Mouse (Mus musculus): ENCODE results near the gene Cda. TPM values are rescaled to one million over a fixed set of nuclear protein-coding genes. Genes with fewer than 3 reads are reported as not detected.
"Not testable (repeated sequence)": the region's sequence is repeated elsewhere in the genome, so short reads cannot be mapped to it uniquely, and the experiment has no call there.

Cda gene
- polyA plus RNA-seq, 1 experiment from 2014 or later, result 2.2 TPM

DNA sequence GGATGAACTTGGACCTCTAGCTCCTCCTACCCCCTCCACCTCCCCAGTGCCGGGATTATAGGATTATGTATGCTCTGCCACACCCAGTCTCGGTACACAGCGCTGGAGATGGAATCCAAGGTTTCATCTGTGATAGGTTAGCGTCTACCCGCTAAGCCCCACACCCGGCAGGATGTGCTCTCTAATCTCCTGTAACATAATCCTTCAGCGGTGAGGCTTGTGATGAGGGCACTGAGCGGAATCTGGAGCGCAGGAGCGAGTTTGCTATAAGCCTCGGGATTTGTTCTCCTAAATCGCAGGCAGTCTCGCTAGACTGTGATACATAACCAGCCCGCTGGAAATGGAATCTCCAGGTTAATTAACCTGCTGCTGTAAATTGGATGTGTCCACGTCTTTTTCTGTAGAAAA lies 37.5 kb downstream of the Cda start:
- 12% methylated on average over 15 of the region's 15 CpGs for WGBS
- Histone ChIP-seq H3K27me3 (peaks cover 5% of the 10 kb centered on the region; the same call in 1 of the 2 replicates), H3K27ac (peak overlapping the region; percentile 35; the same call in 1 of the 2 replicates), H3K4me1 (replicated peaks) (peaks cover 22% of the 10 kb centered on the region), H3K4me3 (replicated peaks) (no peak overlapping the region), H3K36me3 (no peaks in the 10 kb centered on the region), H3K9ac (replicated peaks) (no peak overlapping the region), H3K4me2 (replicated peaks) (0 out of 2 replicates have a peak overlapping the region, but pooled peaks have one; percentile 2), H3K9me3 (no peaks in the 10 kb centered on the region)
- no peak for ATAC-seq

- Histone ChIP-seq H3K36me3 (no peaks in the 10 kb centered on the region), H3K4me1 (replicated peaks) (peaks cover 41% of the 10 kb centered on the region), H3K9ac (replicated peaks) (no peak overlapping the region), H3K27me3 (peaks cover 5% of the 10 kb centered on the region; the same call in 1 of the 2 replicates), H3K4me2 (replicated peaks) (peak overlapping the region; percentile 46), H3K9me3 (no peaks in the 10 kb centered on the region), H3K4me3 (replicated peaks) (peak overlapping the region; percentile 26), H3K27ac (no peak overlapping the region)
- ATAC-seq, result no peak
- 71% methylated on average over 7 of the region's 7 CpGs for WGBS
Observed at GRCm38 (mm10) chr4:138327891-138328470, 39.8 kb downstream of the Cda start.

- not testable (repeated sequence) for ATAC-seq; H3K9ac ChIP-seq (replicated peaks); H3K4me2 ChIP-seq (replicated peaks); H3K4me3 ChIP-seq (replicated peaks); H3K27ac ChIP-seq; H3K36me3 ChIP-seq; H3K27me3 ChIP-seq; H3K9me3 ChIP-seq
- peaks cover 50% of the 10 kb centered on the region for H3K4me1 ChIP-seq (replicated peaks)
- 59% methylated on average over 8 of the region's 12 CpGs for WGBS
Observed at GRCm38 (mm10) chr4:138327155-138327554, 40.6 kb downstream of the Cda start.

DNA sequence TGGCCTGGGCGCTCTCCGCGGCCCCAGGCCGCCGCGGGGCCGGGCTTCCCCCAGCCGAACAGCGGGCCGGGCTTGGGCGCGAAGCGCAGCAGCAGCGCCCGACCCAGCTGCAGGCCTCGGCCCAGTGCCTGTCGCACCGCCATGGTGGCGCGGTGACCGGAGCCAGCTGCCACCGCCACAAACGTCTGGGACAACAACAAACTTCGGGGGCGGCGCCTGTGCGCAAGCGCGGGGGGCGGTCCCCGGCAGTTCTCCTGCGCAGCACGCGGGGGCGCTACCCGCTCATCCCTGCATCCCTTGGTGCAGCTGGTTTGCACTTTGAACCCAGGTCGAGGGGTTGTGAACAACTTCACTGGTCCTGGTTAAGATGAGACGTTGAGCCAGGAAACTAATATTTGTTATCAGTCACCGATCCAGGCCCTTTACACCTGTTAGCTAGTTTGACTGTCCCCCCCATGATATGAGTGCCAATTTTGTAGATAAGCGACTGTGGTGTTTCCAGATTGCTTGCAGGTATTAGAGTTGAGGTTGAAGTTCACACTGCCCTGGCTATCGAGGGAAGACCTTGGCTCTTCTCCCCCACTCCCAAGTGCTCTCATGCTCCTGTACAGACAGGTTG lies 41.6 kb downstream of the Cda start, which contains the start of gene Pink1:
Pink1 (minus strand) TSS at position 231 of the 619 bp plus-strand sequence.
- Histone ChIP-seq H3K9me3 (no peaks in the 10 kb centered on the region), H3K9ac (replicated peaks) (peak within 1 kb of the TSS; percentile 90), H3K4me2 (replicated peaks) (peak within 1 kb of the TSS; percentile 63), H3K27ac (peak within 1 kb of the TSS; percentile 95), H3K4me3 (replicated peaks) (peak within 1 kb of the TSS; percentile 91), H3K4me1 (replicated peaks) (peaks cover 53% of the 10 kb centered on the region), H3K27me3 (no peaks in the 10 kb centered on the region), H3K36me3 (no peaks in the 10 kb centered on the region)
- peak; percentile 82 for ATAC-seq
- 4% methylated on average over 41 of the region's 41 CpGs for WGBS

DNA sequence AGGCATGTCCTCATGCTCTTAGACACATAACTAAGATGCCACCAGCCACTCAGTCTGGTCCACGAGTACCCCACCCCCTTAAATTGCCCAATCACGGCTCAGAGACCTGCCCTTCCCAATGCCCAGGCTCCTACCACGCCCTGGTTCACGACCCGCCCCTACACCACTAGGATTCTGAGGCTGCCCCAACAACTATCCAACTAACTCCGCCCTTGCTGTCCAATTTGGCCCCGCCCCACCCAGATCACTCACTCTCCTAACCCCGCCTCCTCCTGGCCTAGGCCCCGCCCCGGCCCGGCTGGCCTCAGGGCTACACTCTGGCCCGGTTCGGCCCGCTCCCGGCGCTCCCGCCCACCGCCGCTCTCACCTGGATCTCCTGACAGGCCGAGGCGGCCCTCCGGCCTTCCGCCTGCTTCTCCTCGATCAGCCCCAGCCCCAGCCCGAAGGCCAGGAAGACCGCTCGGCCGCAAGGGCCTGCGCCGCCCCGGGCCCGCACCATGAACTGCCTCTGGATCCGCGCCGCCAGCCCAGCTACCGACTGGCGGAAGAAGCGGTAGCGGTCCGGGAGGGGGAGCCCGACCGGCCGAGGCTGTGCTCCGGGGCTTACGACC lies 42.2 kb downstream of the Cda start:
- H3K9ac ChIP-seq (replicated peaks), result peak overlapping the region; percentile 90
- H3K4me2 ChIP-seq (replicated peaks), result peak overlapping the region; percentile 63
- peak overlapping the region; percentile 91 for H3K4me3 ChIP-seq (replicated peaks)
- under 1% methylated on average over 41 of the region's 45 CpGs for WGBS
- peaks cover 49% of the 10 kb centered on the region for H3K4me1 ChIP-seq (replicated peaks)
- peak; percentile 85 for ATAC-seq
- H3K36me3 ChIP-seq, result peaks cover 2% of the 10 kb centered on the region; the same call in 1 of the 2 replicates
- H3K27me3 ChIP-seq, result no peaks in the 10 kb centered on the region
- peak overlapping the region; percentile 95 for H3K27ac ChIP-seq
- no peaks in the 10 kb centered on the region for H3K9me3 ChIP-seq

DNA sequence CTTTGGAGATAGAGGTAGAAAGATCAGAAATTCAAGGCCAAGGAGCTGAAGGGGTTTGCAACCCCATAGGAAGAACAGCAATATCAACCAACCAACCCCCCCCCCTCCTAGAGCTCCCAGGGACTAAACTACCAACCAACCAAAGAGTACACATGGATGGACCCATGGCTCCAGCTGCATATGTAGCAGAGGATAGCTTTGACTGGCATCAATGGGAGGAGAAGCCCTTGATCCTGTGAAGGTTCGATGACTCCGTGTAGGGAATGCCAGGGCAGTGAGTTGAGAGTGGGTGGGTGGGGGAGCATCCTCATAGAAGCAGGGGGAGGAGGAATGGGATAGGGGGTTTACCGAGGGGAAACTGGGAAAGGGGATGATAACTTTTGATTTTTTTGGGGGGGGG lies 43.3 kb downstream of the Cda start:
- no peak for ATAC-seq
- Histone ChIP-seq H3K4me3 (replicated peaks) (no peak overlapping the region), H3K27ac (no peak overlapping the region), H3K4me2 (replicated peaks) (no peak overlapping the region), H3K36me3 (peaks cover 11% of the 10 kb centered on the region), H3K4me1 (replicated peaks) (peaks cover 47% of the 10 kb centered on the region), H3K9ac (replicated peaks) (no peak overlapping the region), H3K9me3 (no peaks in the 10 kb centered on the region), H3K27me3 (no peaks in the 10 kb centered on the region)
- WGBS, result 95% methylated on average over 3 of the region's 3 CpGs

- no peak overlapping the region for H3K4me3 ChIP-seq (replicated peaks)
- peak overlapping the region; percentile 67; the same call in 1 of the 2 replicates for H3K27ac ChIP-seq
- H3K27me3 ChIP-seq, result no peaks in the 10 kb centered on the region
- WGBS, result 78% methylated on average over 4 of the region's 4 CpGs
- H3K9me3 ChIP-seq, result no peaks in the 10 kb centered on the region
- H3K4me2 ChIP-seq (replicated peaks), result peak overlapping the region; percentile 15; the same call in 1 of the 2 replicates
- H3K36me3 ChIP-seq, result peaks cover 11% of the 10 kb centered on the region
- 0 out of 2 replicates have a peak overlapping the region, but pooled peaks have one; percentile 36 for H3K9ac ChIP-seq (replicated peaks)
- H3K4me1 ChIP-seq (replicated peaks), result peaks cover 47% of the 10 kb centered on the region
- no peak for ATAC-seq
Observed at GRCm38 (mm10) chr4:138323753-138324152, 44.0 kb downstream of the Cda start.

GRCm38 (mm10) chr4:138322692-138323091 lies 45.1 kb downstream of the Cda start:
- Histone ChIP-seq H3K4me1 (replicated peaks) (peaks cover 46% of the 10 kb centered on the region), H3K4me3 (replicated peaks) (no peak overlapping the region), H3K4me2 (replicated peaks) (no peak overlapping the region; the same call in 1 of the 2 replicates), H3K9ac (replicated peaks) (no peak overlapping the region), H3K27me3 (no peaks in the 10 kb centered on the region), H3K27ac (peak overlapping the region; percentile 67; the same call in 1 of the 2 replicates), H3K9me3 (no peaks in the 10 kb centered on the region), H3K36me3 (peaks cover 11% of the 10 kb centered on the region)
- no peak for ATAC-seq
- WGBS, result 18% methylated on average over 4 of the region's 4 CpGs

GRCm38 (mm10) chr4:138321488-138321887 lies 46.3 kb downstream of the Cda start:
- no peak overlapping the region for H3K9ac ChIP-seq (replicated peaks)
- H3K9me3 ChIP-seq, result no peaks in the 10 kb centered on the region
- H3K36me3 ChIP-seq, result peaks cover 21% of the 10 kb centered on the region
- H3K4me1 ChIP-seq (replicated peaks), result peaks cover 49% of the 10 kb centered on the region
- no peak overlapping the region for H3K27ac ChIP-seq
- no peaks in the 10 kb centered on the region for H3K27me3 ChIP-seq
- no peak for ATAC-seq
- 81% methylated on average over 7 of the region's 7 CpGs for WGBS
- no peak overlapping the region for H3K4me2 ChIP-seq (replicated peaks)
- no peak overlapping the region for H3K4me3 ChIP-seq (replicated peaks)

DNA sequence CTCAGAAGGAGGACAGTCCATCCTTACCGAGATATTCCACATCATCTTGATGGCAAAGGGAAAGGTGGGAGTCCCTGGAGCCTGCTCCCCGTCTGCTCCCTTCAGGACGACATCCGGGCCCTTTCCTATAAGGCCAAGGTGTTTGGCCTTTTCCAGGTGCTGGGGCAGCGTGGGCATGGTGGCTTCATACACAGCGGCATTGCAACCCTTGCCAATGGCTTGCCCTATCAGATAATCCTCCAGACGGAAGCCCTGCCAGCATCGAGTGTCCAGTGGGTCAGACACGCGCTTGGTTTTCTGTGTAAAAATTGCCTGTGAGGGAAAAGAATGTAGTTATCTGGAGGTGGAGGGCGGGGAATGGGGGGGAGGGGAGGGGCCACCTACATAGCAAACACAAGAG lies 47.1 kb downstream of the Cda start:
- no peak overlapping the region for H3K9ac ChIP-seq (replicated peaks)
- no peak for ATAC-seq
- WGBS, result 87% methylated on average over 11 of the region's 11 CpGs
- H3K4me2 ChIP-seq (replicated peaks), result no peak overlapping the region
- H3K27ac ChIP-seq, result no peak overlapping the region
- H3K27me3 ChIP-seq, result no peaks in the 10 kb centered on the region
- H3K4me3 ChIP-seq (replicated peaks), result no peak overlapping the region
- H3K36me3 ChIP-seq, result peaks cover 26% of the 10 kb centered on the region
- H3K9me3 ChIP-seq, result no peaks in the 10 kb centered on the region
- H3K4me1 ChIP-seq (replicated peaks), result peaks cover 46% of the 10 kb centered on the region

DNA sequence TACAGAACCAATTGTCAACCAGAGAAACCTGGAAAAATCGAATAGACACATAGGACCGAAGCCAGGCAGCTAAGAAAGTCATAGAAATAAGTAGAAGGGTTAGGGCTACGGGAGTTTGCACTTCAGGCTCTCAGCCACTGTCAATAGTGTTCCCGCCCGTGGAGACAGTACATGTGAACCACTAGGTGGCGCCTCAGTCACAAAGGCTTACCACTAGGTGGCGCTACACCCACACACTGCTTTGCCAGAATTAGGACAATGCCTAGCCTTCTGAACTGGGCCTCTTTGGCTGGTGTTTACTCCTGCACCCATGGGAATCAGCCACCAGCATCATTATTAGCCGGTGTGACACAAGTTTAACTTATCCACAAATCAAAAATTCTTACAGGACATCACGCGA lies 48.3 kb downstream of the Cda start:
- peak; percentile 22; the same call in 1 of the 2 replicates for ATAC-seq
- Histone ChIP-seq H3K27me3 (no peaks in the 10 kb centered on the region), H3K27ac (no peak overlapping the region), H3K9ac (replicated peaks) (no peak overlapping the region), H3K9me3 (no peaks in the 10 kb centered on the region), H3K36me3 (peaks cover 38% of the 10 kb centered on the region), H3K4me1 (replicated peaks) (peaks cover 39% of the 10 kb centered on the region), H3K4me2 (replicated peaks) (no peak overlapping the region), H3K4me3 (replicated peaks) (no peak overlapping the region)
- 30% methylated on average over 10 of the region's 10 CpGs for WGBS
